Mouse (Mus musculus) layer of hippocampus, adult 2 months (tissue): ENCODE data around the gene Nisch. TPM values are rescaled to one million over a fixed set of nuclear protein-coding genes. Genes with fewer than 3 reads are reported as not detected.

ENCODE experiments used
- DNase-seq, 2 experiments: peaks; one replicate each; pipeline ENCODE4 v3.0.0; 2022; ENCODE audit warnings: low spot score in 2 of 2
- H3K27ac ChIP-seq: fragments of 200-600 bp; 2 replicates; pipeline ENCODE4 v1.8.1; 2022
- H3K4me3 ChIP-seq: fragments of 200-600 bp; 2 replicates; pipeline ENCODE4 v1.8.1; 2022; ENCODE audit warnings: mild to moderate bottlenecking
- CTCF ChIP-seq: fragments of 200-600 bp; conservative IDR thresholded peaks from 2 replicates; pipeline ENCODE4 v1.8.1; 2022; ENCODE audit warnings: antibody characterized with exemption, mild to moderate bottlenecking, moderate library complexity
- total RNA-seq, 2 experiments: library from RNA; stranded (reverse); gene quantifications; 2 replicates each; pipeline ENCODE4 v1.2.3; 2021

The Nisch gene
- total RNA-seq, 2 experiments from 2014 or later: 472 to 491 TPM

GRCm38 (mm10) chr14:31134015-31135000 is 82.4 kb downstream of the Nisch start:
- DNase-seq: no peak
- no peak overlapping the region for H3K27ac ChIP-seq
- no peak for TF ChIP-seq CTCF
- H3K4me3 ChIP-seq: no peak overlapping the region

- TF ChIP-seq CTCF: no peak
- no peak overlapping the region for H3K4me3 ChIP-seq
- DNase-seq: no peak
- no peak overlapping the region for H3K27ac ChIP-seq
These were observed 83.6 kb downstream of the Nisch start for GRCm38 (mm10) chr14:31133023-31133665.

- no peak for DNase-seq
- Histone ChIP-seq H3K4me3 (no peak overlapping the region), H3K27ac (no peak overlapping the region)
- TF ChIP-seq CTCF: no peak
These were observed 84.2 kb downstream of the Nisch start for GRCm38 (mm10) chr14:31132491-31132975.

DNA sequence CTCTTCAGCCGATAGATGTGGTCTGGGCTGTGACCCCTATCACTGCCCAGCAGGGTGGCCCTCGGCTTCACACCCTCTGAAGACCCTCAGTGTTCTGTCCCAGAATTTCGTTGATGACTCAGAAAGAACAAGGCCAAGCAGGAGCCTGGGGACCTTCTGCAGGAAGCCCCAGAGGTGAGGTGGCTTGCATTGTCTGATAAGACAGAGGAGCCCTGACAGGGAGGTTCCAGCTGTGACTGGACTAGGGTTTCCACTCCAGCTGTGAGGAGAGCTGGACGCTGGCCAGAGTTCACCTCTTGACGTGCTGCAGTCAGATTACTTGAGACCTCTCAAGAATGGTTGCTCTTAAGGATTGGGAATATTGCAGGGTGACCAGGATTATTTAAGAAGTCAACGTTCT is 84.7 kb downstream of the Nisch start:
- Histone ChIP-seq H3K27ac (no peak overlapping the region), H3K4me3 (no peak overlapping the region)
- TF ChIP-seq CTCF: no peak
- no peak for DNase-seq

DNA sequence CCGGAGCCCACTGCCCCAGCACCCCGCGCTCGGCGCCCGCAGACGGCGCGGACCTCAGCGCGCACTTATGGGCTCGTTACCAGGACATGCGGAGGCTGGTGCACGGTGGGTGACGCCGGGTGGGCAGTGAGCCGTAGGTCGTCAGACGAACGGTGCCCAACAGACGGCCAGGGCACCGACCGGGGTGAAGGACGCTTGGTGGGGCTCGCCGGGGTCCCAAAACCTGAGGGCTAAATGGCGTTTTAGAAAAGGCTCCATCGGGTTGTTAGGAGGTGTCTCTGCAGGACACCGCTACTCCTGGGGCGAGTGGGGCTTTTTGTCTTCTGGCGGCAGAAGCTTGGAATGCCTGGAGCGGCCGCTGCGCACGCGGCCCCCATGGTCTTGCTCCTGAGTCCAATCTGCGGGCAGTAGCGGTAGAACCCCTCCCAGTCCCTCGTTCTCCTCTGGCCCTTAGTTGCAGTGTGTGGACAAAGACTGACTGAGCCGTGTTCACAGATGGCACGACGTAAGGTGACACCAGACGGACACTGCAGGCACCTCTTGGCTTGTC is 85.4 kb downstream of the Nisch start:
- TF ChIP-seq CTCF: no peak
- 0 out of 2 replicates have a peak overlapping the region, but pooled peaks have one; percentile 28 for H3K27ac ChIP-seq
- no peak for DNase-seq
- H3K4me3 ChIP-seq: peak overlapping the region; percentile 52

DNA sequence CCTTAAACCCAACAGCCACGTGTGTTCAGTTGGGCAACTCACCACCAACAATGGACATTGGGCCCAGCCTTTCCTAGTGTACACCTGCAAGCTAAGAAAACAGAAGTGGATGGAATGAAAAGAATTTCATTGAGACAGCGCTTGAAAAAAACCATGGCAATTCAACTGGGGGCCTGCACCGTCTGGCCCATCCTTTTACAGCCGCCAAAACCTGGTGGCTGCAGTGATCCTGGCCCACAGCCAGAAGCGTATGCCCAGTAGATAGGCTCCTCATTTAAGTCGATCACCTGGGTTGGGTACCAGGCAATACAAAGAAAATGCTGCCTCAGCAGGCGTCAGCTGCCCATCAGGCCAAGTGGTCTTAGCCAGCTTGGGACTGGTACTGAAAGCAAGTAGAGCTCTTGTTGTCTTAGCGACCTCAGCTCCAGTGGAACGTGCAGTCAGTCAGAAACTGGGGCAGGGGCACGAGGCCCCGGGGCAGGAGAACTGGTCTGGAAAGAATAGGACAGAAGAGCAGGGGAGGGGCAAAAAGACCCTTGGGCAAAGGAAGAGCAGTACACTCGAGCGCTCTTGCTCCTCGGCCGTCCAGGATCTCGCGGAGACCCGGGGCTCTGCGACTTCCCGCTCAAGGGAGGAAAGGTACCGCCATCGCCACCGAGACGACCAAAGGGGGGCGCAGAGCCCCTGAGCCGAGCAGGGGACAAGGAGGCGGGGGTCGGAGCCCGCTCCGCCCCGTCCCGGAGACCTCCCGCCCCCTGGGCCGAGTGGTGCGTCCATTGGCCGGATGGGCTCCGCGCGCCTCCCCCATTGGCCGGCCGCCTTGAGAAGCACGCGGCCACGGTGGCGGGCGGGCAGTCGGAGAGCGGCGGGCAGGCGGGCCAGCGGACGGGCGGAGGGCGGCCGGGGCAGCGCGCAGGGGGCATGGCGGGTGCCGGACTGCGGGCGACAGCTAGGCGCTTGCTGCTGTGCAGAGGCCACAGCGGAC is 86.2 kb downstream of the Nisch start, which contains the start of gene Nt5dc2:
Gene Nt5dc2, plus strand, starts transcription at position 818 of the 985 bp plus-strand sequence.
- Histone ChIP-seq H3K27ac (peak within 1 kb of the TSS; percentile 55), H3K4me3 (peak within 1 kb of the TSS; percentile 52)
- peak; percentile 26 for TF ChIP-seq CTCF
- peak; percentile 59 to 66 for DNase-seq

DNA sequence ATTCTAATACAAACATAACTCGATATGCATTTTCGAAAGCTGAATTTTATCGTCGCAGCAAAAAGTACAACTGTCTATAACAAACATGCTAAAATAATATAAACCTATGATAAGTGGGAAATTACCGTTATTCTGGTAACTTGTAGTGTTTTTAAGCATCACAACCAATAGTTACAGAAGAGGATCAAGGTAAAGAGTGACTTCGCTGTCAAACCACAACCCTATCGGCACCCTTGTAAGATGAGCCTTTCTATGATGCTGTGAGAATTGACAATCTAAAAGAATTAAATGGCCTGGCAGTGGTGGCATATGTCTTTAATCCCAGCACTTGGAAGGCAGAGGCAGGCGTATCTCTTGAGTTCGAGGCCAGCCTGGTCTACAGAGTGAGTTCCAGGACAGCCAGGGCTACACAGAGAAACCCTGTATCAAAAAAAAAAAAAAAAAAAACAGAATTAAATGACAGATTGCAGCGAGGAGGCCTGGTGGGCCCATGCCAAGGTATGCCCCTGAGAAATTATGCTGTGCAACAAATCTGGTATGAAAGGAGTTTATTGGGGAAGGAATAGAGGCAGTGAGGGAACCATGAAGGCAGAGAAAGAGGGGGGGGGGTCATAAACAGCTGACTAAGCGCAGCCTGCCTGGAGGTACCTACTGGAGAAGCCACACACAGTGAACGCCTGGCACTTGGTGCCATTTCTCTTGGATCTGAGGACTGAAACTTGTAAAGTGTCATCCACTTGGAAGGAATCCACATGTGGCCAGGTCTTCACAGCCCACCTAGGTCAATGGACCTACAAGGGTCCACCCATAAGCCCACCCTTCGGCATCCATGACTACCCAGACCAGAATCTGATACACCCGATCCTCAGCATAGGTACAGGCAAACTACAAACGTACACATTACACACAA is 87.2 kb downstream of the Nisch start:
- Histone ChIP-seq H3K4me3 (peak overlapping the region; percentile 74), H3K27ac (peak overlapping the region; percentile 80)
- DNase-seq: no peak
- TF ChIP-seq CTCF: no peak

DNA sequence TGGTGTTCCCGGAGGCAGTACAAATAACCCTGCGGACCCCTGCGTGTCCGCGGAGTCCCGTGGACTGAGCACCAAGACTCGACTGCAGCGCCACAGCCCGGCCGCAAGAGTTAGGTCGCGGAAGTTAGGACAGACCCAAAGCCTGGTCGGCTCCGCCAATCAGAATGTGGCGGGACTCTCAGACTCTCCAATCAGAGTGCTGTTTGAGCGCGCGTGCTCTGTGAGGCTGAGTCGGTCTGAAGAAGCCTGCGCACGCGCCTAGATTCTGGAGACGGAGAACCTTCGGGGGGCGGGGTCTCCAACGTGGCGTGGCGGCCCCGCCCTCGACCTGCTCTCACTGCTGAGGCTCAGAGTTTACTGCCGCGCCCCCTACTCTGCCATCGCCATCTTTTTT is 87.9 kb downstream of the Nisch start, which contains the start of gene Smim4:
Gene Smim4, minus strand, starts transcription at position 131 of the 394 bp plus-strand sequence.
- peak; percentile 93 to 97 for DNase-seq
- peak within 1 kb of the TSS; percentile 90 for H3K27ac ChIP-seq
- H3K4me3 ChIP-seq: peak within 1 kb of the TSS; percentile 74
- TF ChIP-seq CTCF: peak; percentile 79

- H3K27ac ChIP-seq: peak overlapping the region; percentile 90
- DNase-seq: peak in 1 of 2 experiments; percentile 12
- no peak for TF ChIP-seq CTCF
- H3K4me3 ChIP-seq: peak overlapping the region; percentile 74
These were observed 88.5 kb downstream of the Nisch start for GRCm38 (mm10) chr14:31128101-31128825.

- no peak for DNase-seq
- H3K27ac ChIP-seq: no peak overlapping the region
- H3K4me3 ChIP-seq: no peak overlapping the region
- TF ChIP-seq CTCF: no peak
These were observed 89.9 kb downstream of the Nisch start for GRCm38 (mm10) chr14:31126826-31127225.
